Mouse (Mus musculus) stomach, embryonic 16.5 days (tissue): Measurements from ENCODE around the gene Igfn1. TPM values are rescaled to one million over a fixed set of nuclear protein-coding genes. Genes with fewer than 3 reads are reported as not detected.
A peak's percentile ranks its signal among the peaks of the same experiment; 100 is the strongest.

ENCODE experiments used
- ATAC-seq: fragments of 200-750 bp; cut with Nextera tagmentation; 2 replicates; pipeline ENCODE4 v1.8.0; 2017; ENCODE audit warnings: moderate number of reproducible peaks, moderate TSS enrichment; ENCODE audit not compliant: insufficient read depth, low FRiP score
- H3K27ac ChIP-seq: fragments of 300-500 bp; sonication (generic); 2 replicates; pipeline ENCODE4 v1.5.1; 2014; ENCODE audit warnings: low read length
- H3K27me3 ChIP-seq: fragments of 300-500 bp; sonication (generic); 2 replicates; pipeline ENCODE4 v1.6.1; 2014; ENCODE audit warnings: low read length, control low read depth, mixed read lengths; ENCODE audit not compliant: control insufficient read depth, insufficient read depth
- H3K36me3 ChIP-seq: fragments of 300-500 bp; sonication (generic); 2 replicates; pipeline ENCODE4 v1.6.1; 2014; ENCODE audit warnings: low read length; ENCODE audit not compliant: control insufficient read depth, insufficient read depth
- H3K4me1 ChIP-seq: fragments of 300-500 bp; sonication (generic); 2 replicates; pipeline ENCODE4 v1.6.1; 2014; ENCODE audit warnings: low read length, control low read depth, mixed read lengths; ENCODE audit not compliant: control insufficient read depth, insufficient read depth
- H3K4me2 ChIP-seq: fragments of 300-500 bp; sonication (generic); 2 replicates; pipeline ENCODE4 v1.6.1; 2014; ENCODE audit warnings: low read depth, low read length, mixed read lengths
- H3K4me3 ChIP-seq: fragments of 300-500 bp; sonication (generic); replicated peaks from 2 replicates; pipeline ENCODE4 v1.5.1; 2014; ENCODE audit warnings: mild to moderate bottlenecking, low read length
- H3K9ac ChIP-seq: fragments of 300-500 bp; sonication (generic); 2 replicates; pipeline ENCODE4 v1.6.1; 2014; ENCODE audit warnings: low read length
- H3K9me3 ChIP-seq: fragments of 300-500 bp; sonication (generic); replicated peaks from 2 replicates; pipeline ENCODE4 v1.6.1; 2016; ENCODE audit warnings: low read length, control low read depth; ENCODE audit not compliant: control insufficient read depth
- WGBS: fragments of 180-500 bp; shearing (Covaris S2); extraction: QIAGEN DNeasy Blood & Tissue Kit; methylation state at CpG from one replicate; pipeline ENCODE4 v1.1.7; 2014; 5-methylcytosine and 5-hydroxymethylcytosine counted together
- polyA plus RNA-seq: library from polyadenylated mRNA; unstranded; fragments of >200 nt; fragmentation: Nextera tagmentation; extraction: Ambion mirVana; gene quantifications from 2 replicates; pipeline ENCODE4 v1.2.1, GENCODE M21; 2015

Gene Igfn1
- polyA plus RNA-seq, 1 experiment from 2014 or later: 0.12 TPM

DNA sequence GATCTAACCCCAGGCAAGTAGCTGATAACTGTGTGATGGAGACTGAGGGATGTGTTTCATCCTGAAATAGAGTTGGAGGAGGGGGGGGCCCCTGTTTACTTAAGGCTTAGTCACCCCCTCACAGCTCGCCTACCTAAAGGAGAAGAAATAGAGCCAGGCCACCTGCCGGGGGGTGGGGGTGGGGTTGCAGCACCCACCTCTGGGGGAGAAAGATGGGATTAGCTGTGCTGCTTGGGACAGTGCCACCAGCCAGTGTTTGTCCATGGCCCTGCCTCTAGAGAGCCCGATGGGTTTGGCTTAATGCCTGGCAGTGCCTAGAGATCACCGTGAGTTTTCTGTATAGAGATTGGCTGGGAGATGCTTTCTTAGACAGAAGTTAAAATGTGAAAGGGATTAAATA is 34.7 kb upstream of the Igfn1 start:
- H3K4me3 ChIP-seq: no peak overlapping the region
- H3K4me2 ChIP-seq: peak overlapping the region; percentile 23
- ATAC-seq: peak; percentile 8; the same call in 1 of the 2 replicates

DNA sequence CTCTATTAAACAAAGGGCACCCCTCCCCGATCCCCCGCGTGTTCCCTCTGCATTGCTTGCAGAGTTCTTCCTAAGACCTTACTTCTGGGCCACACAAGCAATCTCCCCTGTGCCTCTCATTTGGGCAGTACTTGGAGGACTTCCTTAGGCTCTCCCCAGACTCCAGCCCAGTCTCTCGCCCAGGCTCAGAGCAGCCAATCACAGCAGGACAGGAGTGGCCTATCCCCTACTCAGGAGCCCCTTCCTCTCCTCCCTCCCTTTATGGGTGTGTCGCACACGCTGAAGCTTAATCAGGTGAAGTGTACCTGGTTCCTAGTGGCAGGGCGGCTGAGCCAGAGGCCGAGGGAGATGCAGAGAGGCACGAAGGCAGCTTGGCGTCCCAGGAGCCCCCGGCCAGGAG is 34.3 kb upstream of the Igfn1 start:
- Histone ChIP-seq H3K9ac (no peak overlapping the region), H3K27me3 (no peaks in the 10 kb centered on the region), H3K36me3 (no peaks in the 10 kb centered on the region), H3K4me1 (peaks cover 11% of the 10 kb centered on the region), H3K9me3 (no peaks in the 10 kb centered on the region), H3K27ac (no peak overlapping the region), H3K4me3 (no peak overlapping the region), H3K4me2 (peak overlapping the region; percentile 23)
- 10% methylated on average over 11 of the region's 11 CpGs for WGBS
- ATAC-seq: peak; percentile 78

More for the DNA sequence above, 34.7 kb upstream of the Igfn1 start:
- Histone ChIP-seq H3K4me1 (peaks cover 11% of the 10 kb centered on the region), H3K27ac (no peak overlapping the region), H3K9ac (peak overlapping the region; percentile 19; the same call in 1 of the 2 replicates), H3K9me3 (no peaks in the 10 kb centered on the region), H3K36me3 (no peaks in the 10 kb centered on the region), H3K27me3 (no peaks in the 10 kb centered on the region)
- WGBS: 16% methylated on average over 4 of the region's 4 CpGs

DNA sequence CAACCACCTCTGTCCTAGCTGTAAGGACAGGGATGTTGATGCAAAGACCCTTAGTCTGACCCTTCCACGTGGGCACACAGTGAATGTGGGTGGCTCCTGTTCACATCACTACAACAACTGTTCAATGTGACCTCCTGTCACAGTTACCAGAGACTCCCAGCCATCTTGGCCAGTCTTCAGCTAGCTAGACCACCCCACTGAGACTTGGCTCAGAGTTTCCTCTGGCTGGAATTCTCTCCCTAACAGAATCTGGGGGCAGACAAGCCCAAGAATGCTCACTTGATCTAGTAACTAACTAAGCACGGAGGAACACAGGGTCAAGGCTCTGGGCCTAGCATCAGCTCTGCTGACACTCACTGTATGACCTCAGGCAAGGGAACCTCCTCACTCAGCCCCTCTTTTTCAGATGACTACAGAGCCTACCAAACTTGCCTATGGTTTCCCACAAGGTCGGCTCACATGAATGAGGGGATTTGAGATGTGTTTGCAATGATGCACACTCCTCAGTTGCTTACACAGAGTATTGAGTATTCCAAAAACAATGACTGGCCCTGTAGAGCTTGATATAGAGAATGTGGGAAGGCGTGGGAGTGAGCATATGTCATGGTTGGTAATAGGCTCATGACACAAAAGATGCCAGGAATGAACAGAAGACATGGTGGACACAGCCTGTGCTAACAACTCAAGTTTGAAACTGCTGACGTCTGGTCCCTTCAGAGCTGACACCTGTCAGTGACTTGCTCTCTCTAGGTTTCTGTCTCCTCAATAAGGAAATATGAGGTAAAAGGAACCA is 32.8 kb upstream of the Igfn1 start:
- WGBS: 70% methylated on average over 5 of the region's 5 CpGs
- H3K4me3 ChIP-seq: no peak overlapping the region
- no peak for ATAC-seq

DNA sequence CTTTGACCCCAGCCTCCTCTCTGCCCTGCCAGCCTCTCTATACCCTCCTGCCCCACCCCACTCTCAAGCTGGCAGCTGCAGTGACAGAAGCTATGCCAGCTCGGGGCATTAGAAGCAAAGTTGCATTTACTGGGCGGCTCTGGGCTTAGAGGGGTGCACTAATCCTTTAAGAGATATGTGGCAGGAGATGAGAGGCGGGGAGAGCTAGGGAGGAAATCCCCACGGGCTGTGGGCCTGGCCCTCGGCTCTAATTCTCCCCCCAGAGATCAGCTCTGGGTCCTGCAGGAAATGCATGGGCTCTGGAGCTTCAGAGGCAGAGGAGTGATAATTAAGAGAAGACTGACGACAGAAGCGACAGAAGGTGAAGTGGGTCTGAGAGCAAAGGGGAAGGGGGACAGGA is 26.8 kb upstream of the Igfn1 start:
- peaks cover 9% of the 10 kb centered on the region; the same call in 1 of the 2 replicates for H3K36me3 ChIP-seq
- H3K27me3 ChIP-seq: no peaks in the 10 kb centered on the region
- H3K9me3 ChIP-seq: no peaks in the 10 kb centered on the region
- no peaks in the 10 kb centered on the region for H3K4me1 ChIP-seq
- WGBS: 57% methylated on average over 7 of the region's 7 CpGs
- H3K27ac ChIP-seq: no peak overlapping the region
- H3K9ac ChIP-seq: no peak overlapping the region
- no peak for ATAC-seq
- no peak overlapping the region for H3K4me2 ChIP-seq
- H3K4me3 ChIP-seq: no peak overlapping the region

More for the DNA sequence above, 32.8 kb upstream of the Igfn1 start:
- Histone ChIP-seq H3K9ac (no peak overlapping the region), H3K36me3 (0 out of 2 replicates have a peak, but pooled peaks cover 6% of the 10 kb centered on the region), H3K27me3 (no peaks in the 10 kb centered on the region), H3K4me2 (no peak overlapping the region), H3K4me1 (peaks cover 11% of the 10 kb centered on the region), H3K27ac (no peak overlapping the region), H3K9me3 (no peaks in the 10 kb centered on the region)

DNA sequence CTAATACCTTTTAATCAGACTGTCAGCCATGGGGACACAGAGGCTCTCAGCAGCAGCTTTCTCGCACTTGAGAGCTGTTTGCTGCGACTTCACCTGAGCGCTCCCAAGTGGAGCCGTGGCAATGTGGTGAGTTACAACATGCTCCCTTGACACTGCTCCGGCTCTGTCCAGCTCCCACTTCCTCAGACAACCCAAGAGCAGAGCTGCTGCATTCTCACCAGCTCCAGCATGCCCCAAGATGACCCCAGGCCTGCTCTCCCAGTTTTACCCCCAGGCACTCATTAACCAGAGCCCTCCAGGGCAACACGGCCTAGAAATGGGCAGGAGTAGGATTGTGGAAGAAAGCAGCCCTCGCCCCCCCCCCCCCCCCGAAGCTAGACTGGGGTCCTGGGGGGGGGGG is 25.6 kb upstream of the Igfn1 start:
- H3K36me3 ChIP-seq: peaks cover 11% of the 10 kb centered on the region; the same call in 1 of the 2 replicates
- H3K27me3 ChIP-seq: no peaks in the 10 kb centered on the region
- H3K27ac ChIP-seq: no peak overlapping the region
- 79% methylated on average over 8 of the region's 8 CpGs for WGBS
- H3K9ac ChIP-seq: no peak overlapping the region
- H3K9me3 ChIP-seq: no peaks in the 10 kb centered on the region
- no peak overlapping the region for H3K4me3 ChIP-seq
- no peak for ATAC-seq
- no peak overlapping the region for H3K4me2 ChIP-seq
- no peaks in the 10 kb centered on the region for H3K4me1 ChIP-seq

DNA sequence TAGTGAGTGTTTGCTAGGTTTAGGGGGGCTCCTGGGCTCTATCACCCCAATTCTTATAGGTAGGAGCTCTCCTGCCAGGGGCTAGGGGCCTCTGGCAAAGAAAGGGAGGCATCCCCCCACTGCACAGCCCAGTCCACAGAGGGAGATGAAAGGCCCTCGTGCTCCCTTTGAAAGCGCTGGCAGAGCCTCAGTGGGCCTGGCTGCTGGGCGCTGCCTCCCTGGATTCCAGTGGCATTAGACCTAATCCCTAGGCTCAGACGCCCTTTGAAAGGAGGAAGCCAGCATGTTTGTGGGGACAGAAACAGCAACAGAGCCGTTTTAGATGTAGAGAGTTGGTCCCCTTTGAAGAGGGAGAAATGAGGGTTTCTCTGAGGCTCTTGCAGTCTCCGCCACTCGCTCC is 24.1 kb upstream of the Igfn1 start:
- no peak overlapping the region for H3K4me2 ChIP-seq
- peaks cover 15% of the 10 kb centered on the region; the same call in 1 of the 2 replicates for H3K36me3 ChIP-seq
- no peaks in the 10 kb centered on the region for H3K27me3 ChIP-seq
- WGBS: 60% methylated on average over 7 of the region's 7 CpGs
- no peak overlapping the region for H3K9ac ChIP-seq
- H3K4me1 ChIP-seq: no peaks in the 10 kb centered on the region
- no peak overlapping the region for H3K4me3 ChIP-seq
- ATAC-seq: no peak
- H3K27ac ChIP-seq: no peak overlapping the region
- no peaks in the 10 kb centered on the region for H3K9me3 ChIP-seq

DNA sequence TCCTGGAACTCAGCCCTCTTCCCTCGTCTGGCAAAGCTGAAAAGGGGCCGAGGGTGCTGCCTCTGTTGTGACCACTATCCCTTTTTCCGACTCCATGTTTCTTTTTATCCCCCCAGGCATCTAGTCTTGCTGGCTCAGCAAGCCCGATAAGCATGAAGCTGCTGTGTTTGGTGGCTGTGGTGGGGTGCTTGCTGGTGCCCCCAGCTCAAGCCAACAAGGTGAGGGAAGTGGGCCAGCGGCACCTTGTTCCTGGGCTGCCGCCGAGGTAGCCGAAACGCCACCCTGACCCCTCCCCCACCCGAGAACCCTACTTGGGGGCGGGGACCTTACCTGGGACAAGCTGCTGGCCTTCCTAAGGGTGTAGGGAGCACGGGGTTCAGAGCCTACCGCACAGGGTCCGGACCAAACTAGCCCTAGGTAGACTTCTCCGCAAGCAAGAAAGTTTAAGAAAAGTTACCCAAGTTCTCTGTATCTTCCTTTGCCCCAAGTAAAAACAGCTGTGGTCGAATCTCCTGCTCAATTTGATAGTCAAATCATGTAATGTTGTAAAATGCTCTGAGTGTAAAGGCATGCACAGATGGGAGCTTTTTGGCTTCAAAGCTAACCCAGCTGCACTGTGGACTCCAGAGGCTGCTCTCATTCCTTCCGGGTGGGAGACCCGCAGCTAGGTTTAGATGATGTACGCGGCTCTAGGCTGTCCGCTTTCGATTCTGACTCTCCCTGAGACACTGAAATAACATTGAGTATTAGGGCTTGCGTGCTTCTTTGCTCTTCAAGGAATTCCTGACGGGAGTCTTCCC is 12.4 kb upstream of the Igfn1 start:
- H3K9ac ChIP-seq: peak overlapping the region; percentile 86
- H3K4me3 ChIP-seq: peak overlapping the region; percentile 87
- no peaks in the 10 kb centered on the region for H3K27me3 ChIP-seq
- H3K4me2 ChIP-seq: peak overlapping the region; percentile 61
- H3K36me3 ChIP-seq: no peaks in the 10 kb centered on the region; the same call in none of the 2 replicates
- WGBS: 3% methylated on average over 24 of the region's 24 CpGs
- ATAC-seq: peak; percentile 63
- H3K9me3 ChIP-seq: no peaks in the 10 kb centered on the region
- peak overlapping the region; percentile 34 for H3K27ac ChIP-seq
- H3K4me1 ChIP-seq: peaks cover 9% of the 10 kb centered on the region; the same call in 1 of the 2 replicates

DNA sequence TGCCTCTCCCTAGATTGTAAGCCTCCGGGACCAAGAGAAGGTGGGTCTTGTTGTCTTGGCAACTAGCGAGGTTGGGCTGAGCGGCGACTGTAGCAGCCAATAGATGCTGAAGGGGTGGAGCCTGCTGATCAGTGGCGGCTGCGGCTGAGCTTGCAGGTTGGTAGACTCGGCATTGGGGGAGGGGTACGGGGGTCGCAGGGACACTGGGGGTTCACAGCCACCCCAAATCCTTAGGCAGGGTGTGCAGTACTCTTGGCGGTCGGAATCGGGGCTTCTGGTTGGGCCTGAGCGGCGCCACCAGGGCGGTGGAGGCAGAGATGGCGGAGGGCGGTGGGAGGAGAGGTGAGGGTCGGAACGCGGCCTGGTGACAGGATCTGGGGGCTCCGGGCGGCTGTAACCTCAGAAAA is 11.8 kb upstream of the Igfn1 start:
- H3K4me3 ChIP-seq: peak overlapping the region; percentile 87
- under 1% methylated on average over 22 of the region's 22 CpGs for WGBS
- H3K4me2 ChIP-seq: peak overlapping the region; percentile 61
- H3K27ac ChIP-seq: peak overlapping the region; percentile 34
- no peaks in the 10 kb centered on the region; the same call in 1 of the 2 replicates for H3K36me3 ChIP-seq
- H3K9me3 ChIP-seq: no peaks in the 10 kb centered on the region
- H3K4me1 ChIP-seq: peaks cover 9% of the 10 kb centered on the region; the same call in 1 of the 2 replicates
- peak; percentile 97 for ATAC-seq
- peak overlapping the region; percentile 86 for H3K9ac ChIP-seq
- no peaks in the 10 kb centered on the region for H3K27me3 ChIP-seq

DNA sequence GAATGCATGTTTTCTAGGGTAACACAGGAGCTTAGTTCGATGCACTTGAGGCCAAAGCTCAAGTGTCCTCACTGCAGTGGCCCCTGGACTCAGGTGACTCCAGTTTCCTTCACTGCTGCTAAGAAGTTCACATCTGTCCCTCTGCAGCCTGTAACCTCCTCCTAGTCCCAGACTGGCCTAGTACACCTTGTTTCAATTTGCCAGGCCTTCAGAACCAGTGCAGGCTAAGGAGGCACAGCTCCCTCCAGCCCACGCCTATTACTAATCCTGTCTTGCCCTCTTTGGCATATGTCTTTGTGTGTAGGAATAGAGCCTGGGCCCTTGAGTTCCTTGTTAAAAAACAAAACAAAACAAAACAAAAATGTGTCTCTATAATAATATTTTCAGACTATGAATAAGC is 11.2 kb upstream of the Igfn1 start:
- peak overlapping the region; percentile 87 for H3K4me3 ChIP-seq
- H3K9ac ChIP-seq: no peak overlapping the region
- no peak overlapping the region for H3K27ac ChIP-seq
- H3K36me3 ChIP-seq: no peaks in the 10 kb centered on the region; the same call in 1 of the 2 replicates
- H3K27me3 ChIP-seq: no peaks in the 10 kb centered on the region
- H3K4me2 ChIP-seq: peak overlapping the region; percentile 61
- no peak for ATAC-seq
- peaks cover 9% of the 10 kb centered on the region; the same call in 1 of the 2 replicates for H3K4me1 ChIP-seq
- 73% methylated on average over 2 of the region's 2 CpGs for WGBS
- no peaks in the 10 kb centered on the region for H3K9me3 ChIP-seq
